Mouse (Mus musculus): Measurements from ENCODE around the gene Mill1.
"Not testable (repeated sequence)": the region's sequence is repeated elsewhere in the genome, so short reads cannot be mapped to it uniquely, and the experiment has no call there.

The Mill1 gene

GRCm38 (mm10) chr7:18245047-18245446, at the start of gene Mill1:
TSS of gene Mill1 (plus strand) at chr7:18245347.
- no peak for DNase-seq (ENCODE audit: low read depth)

- DNase-seq (ENCODE audit: low read depth): no peak
These were observed 34.2 kb upstream of the Mill1 start for GRCm38 (mm10) chr7:18210938-18211337.

- DNase-seq (ENCODE audit: low read depth): no peak
These were observed 30.4 kb upstream of the Mill1 start for GRCm38 (mm10) chr7:18214699-18215098.

GRCm38 (mm10) chr7:18238561-18238960, 6.6 kb upstream of the Mill1 start:
- DNase-seq (ENCODE audit: low read depth): no peak

- no peak for DNase-seq (ENCODE audit: low read depth)
These were observed 3.9 kb upstream of the Mill1 start for GRCm38 (mm10) chr7:18241217-18241616.

- DNase-seq (ENCODE audit: low read depth): not testable (repeated sequence)
These were observed 1.1 kb upstream of the Mill1 start for GRCm38 (mm10) chr7:18243959-18244573.

- DNase-seq (ENCODE audit: low read depth): no peak
These were observed 15.1 kb downstream of the Mill1 start for GRCm38 (mm10) chr7:18260219-18260618.

- no peak for DNase-seq (ENCODE audit: low read depth)
These were observed 19.9 kb downstream of the Mill1 start for GRCm38 (mm10) chr7:18265089-18265488.

Measured in c-Kit-positive CD71-positive TER-119-negative erythroid progenitor cells, embryonic 14.5 days (primary cell).